Mouse (Mus musculus) left cerebral cortex, adult 6 months (tissue): ENCODE measurements around the gene Ap3s2. TPM values are rescaled to one million over a fixed set of nuclear protein-coding genes. Genes with fewer than 3 reads are reported as not detected.

Source experiments
- long read RNA-seq, 2 experiments: library from polyadenylated mRNA; unstranded; transcript quantifications; one replicate each; pipeline ENCODE4 v2.0.0; 2019 to 2020
- polyA plus RNA-seq: library from polyadenylated mRNA; unstranded; fragments of <200 nt; fragmentation: Nextera tagmentation; gene quantifications from 2 replicates; pipeline ENCODE4 v1.2.3, GENCODE M21; 2021

Ap3s2 gene
- polyA plus RNA-seq: 20.3 and 20.9 TPM in 2 replicates
- long read RNA-seq, experiment 1, full-length matches to known transcripts: 144 of 179 reads
- long read RNA-seq, experiment 1, partial matches to known transcripts: 1 of 179 reads
- long read RNA-seq, experiment 1, other reads (novel, unspliced or antisense): 34 of 179 reads
- long read RNA-seq, experiment 2, full-length matches to known transcripts: 31 of 44 reads
- long read RNA-seq, experiment 2, partial matches to known transcripts: 0 of 44 reads
- long read RNA-seq, experiment 2, other reads (novel, unspliced or antisense): 13 of 44 reads

GRCm38 (mm10) chr7:79920344-79920983 lies at the start of gene Ap3s2:
Gene Ap3s2 (minus strand): TSS chr7:79920649.

GRCm38 (mm10) chr7:79934862-79935510 lies 14.5 kb upstream of the Ap3s2 start, which contains the start of gene Arpin:
Gene Arpin (minus strand): TSS chr7:79935359.

GRCm38 (mm10) chr7:79860811-79861210 lies 59.6 kb downstream of the Ap3s2 start, which contains the start of gene Anpep:
Gene Anpep (minus strand): TSS chr7:79861059.

Other genes starting within 250 kb of the Ap3s2 start
- gene Kif7, start 204.9 kb downstream of the Ap3s2 start, polyA plus RNA-seq: 0.20 and 0.40 TPM in 2 replicates
- 0.13 TPM in 1 of 2 replicates, not detected in the other for gene Plin1, start 187.7 kb downstream of the Ap3s2 start, polyA plus RNA-seq
- 14.2 and 15.5 TPM in 2 replicates for gene Pex11a, start 177.5 kb downstream of the Ap3s2 start, polyA plus RNA-seq
- gene Wdr93, start 177.5 kb downstream of the Ap3s2 start, polyA plus RNA-seq: 0.25 and 0.33 TPM in 2 replicates
- 0.11 and 0.21 TPM in 2 replicates for gene Mesp1, start 126.9 kb downstream of the Ap3s2 start, polyA plus RNA-seq
- 0.53 and 0.72 TPM in 2 replicates for gene Mesp2, start 109.9 kb downstream of the Ap3s2 start, polyA plus RNA-seq
- gene Anpep, start 59.6 kb downstream of the Ap3s2 start, polyA plus RNA-seq: 0.34 and 0.44 TPM in 2 replicates
- 14.8 and 19.8 TPM in 2 replicates for gene Arpin, start 14.7 kb upstream of the Ap3s2 start, polyA plus RNA-seq
- gene Zfp710, start 104.2 kb upstream of the Ap3s2 start, polyA plus RNA-seq: 3.2 and 3.6 TPM in 2 replicates
- 40.1 and 55.6 TPM in 2 replicates for gene Idh2, start 194.7 kb upstream of the Ap3s2 start, polyA plus RNA-seq